Mouse (Mus musculus): ENCODE measurements around the gene Ndufv3. TPM values are rescaled to one million over a fixed set of nuclear protein-coding genes. Genes with fewer than 3 reads are reported as not detected.

Gene Ndufv3
- polyA plus RNA-seq, 1 experiment from 2014 or later: 534 TPM

GRCm38 (mm10) chr17:31556253-31556652, 36.3 kb downstream of the Ndufv3 start:
- Histone ChIP-seq H3K4me1 (replicated peaks; ENCODE audit: control insufficient read depth, insufficient read depth, low read length) (0 out of 2 replicates have a peak, but pooled peaks cover 5% of the 10 kb centered on the region), H3K36me3 (ENCODE audit: control insufficient read depth, insufficient read depth) (no peaks in the 10 kb centered on the region), H3K27me3 (replicated peaks; ENCODE audit: control insufficient read depth, insufficient read depth, low read length) (no peaks in the 10 kb centered on the region), H3K27ac (ENCODE audit: low read depth, low read length) (no peak overlapping the region), H3K9me3 (ENCODE audit: control insufficient read depth) (no peaks in the 10 kb centered on the region), H3K4me3 (ENCODE audit: low read depth, low read length) (no peak overlapping the region), H3K9ac (ENCODE audit: low read depth, low read length) (no peak overlapping the region), H3K4me2 (replicated peaks; ENCODE audit: low read depth) (no peak overlapping the region)
- no peak for ATAC-seq
- no peak for TF ChIP-seq CTCF (IDR thresholded peaks at IDR 0.05; ENCODE audit: low read depth)
- WGBS: 74% methylated on average over 4 of the region's 4 CpGs

DNA sequence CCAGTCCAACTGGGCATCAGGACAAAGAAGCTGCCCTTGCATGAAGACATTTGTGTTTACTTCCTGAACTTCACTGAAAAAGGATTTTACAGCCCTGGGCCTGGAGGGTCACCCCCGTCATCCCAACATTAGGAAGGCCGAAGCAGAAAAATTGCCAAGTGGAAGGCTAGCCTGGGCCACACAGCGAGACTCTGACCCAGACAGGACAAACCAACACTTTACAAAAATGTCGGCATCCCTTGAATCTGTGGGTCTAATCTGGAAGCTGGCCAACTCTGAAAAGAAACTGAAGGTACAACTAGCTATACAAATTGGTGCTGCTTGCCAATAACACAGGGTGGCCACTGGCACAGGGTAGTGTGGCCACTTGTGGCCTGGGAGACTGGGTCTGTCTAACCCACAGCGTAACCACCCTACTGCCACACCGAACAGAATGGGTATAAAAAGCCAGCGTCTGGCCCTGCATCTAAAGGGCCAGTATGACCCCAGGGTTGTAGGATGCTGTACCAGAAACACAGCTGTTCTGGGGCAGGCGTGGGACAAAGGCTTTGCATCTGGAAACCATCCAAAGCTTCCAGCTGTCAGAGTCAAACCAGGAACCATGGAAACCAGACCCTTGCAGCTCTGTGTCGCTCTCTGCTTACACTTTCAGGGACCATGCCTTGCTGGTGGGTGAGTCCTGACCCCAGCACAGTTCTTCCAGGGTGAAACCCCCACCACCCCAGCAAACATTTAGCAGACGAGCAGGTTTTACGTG, 37.4 kb downstream of the Ndufv3 start:
- ATAC-seq: no peak
- H3K36me3 ChIP-seq (ENCODE audit: control insufficient read depth, insufficient read depth): no peaks in the 10 kb centered on the region
- no peak overlapping the region for H3K9ac ChIP-seq (ENCODE audit: low read depth, low read length)
- 0 out of 2 replicates have a peak, but pooled peaks cover 5% of the 10 kb centered on the region for H3K4me1 ChIP-seq (replicated peaks; ENCODE audit: control insufficient read depth, insufficient read depth, low read length)
- 53% methylated on average over 11 of the region's 11 CpGs for WGBS
- TF ChIP-seq CTCF (IDR thresholded peaks at IDR 0.05; ENCODE audit: low read depth): no peak
- H3K9me3 ChIP-seq (ENCODE audit: control insufficient read depth): no peaks in the 10 kb centered on the region
- peak overlapping the region; percentile 13; the same call in 1 of the 2 replicates for H3K4me3 ChIP-seq (ENCODE audit: low read depth, low read length)
- H3K27ac ChIP-seq (ENCODE audit: low read depth, low read length): no peak overlapping the region
- peak overlapping the region; percentile 35 for H3K4me2 ChIP-seq (replicated peaks; ENCODE audit: low read depth)
- no peaks in the 10 kb centered on the region for H3K27me3 ChIP-seq (replicated peaks; ENCODE audit: control insufficient read depth, insufficient read depth, low read length)

DNA sequence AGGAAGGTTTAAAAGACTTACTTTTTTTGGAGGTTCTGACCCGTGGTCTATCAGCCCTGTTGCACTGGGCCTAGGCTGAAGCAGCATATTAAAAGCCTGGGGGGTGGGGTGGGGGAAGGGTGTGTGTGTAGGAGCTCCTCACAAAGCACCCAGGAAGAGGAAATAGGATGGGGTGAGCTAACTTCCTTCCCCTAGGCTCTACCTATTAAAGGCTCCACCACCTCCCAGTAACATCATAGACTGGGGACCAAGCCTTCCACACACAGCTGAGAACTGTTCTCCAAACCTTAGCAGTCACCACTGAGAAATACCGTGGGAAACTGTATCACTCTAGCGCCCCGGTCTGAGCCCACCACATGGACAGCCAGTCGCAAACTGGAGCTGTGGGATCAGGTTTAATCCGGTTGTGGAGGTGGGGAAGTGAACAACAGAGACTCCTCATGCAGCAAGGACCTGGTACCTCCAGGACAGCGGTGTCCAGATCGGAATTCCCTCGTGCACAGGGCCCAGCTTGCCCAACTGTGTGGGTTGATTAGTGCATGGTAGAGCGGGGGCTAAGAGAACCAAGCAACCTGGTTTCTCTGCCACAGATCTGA, 38.1 kb downstream of the Ndufv3 start:
- TF ChIP-seq CTCF (IDR thresholded peaks at IDR 0.05; ENCODE audit: low read depth): no peak
- Histone ChIP-seq H3K36me3 (ENCODE audit: control insufficient read depth, insufficient read depth) (no peaks in the 10 kb centered on the region), H3K4me2 (replicated peaks; ENCODE audit: low read depth) (peak overlapping the region; percentile 35), H3K9ac (ENCODE audit: low read depth, low read length) (no peak overlapping the region), H3K27me3 (replicated peaks; ENCODE audit: control insufficient read depth, insufficient read depth, low read length) (no peaks in the 10 kb centered on the region), H3K9me3 (ENCODE audit: control insufficient read depth) (no peaks in the 10 kb centered on the region), H3K4me1 (replicated peaks; ENCODE audit: control insufficient read depth, insufficient read depth, low read length) (0 out of 2 replicates have a peak, but pooled peaks cover 5% of the 10 kb centered on the region), H3K4me3 (ENCODE audit: low read depth, low read length) (peak overlapping the region; percentile 13; the same call in 1 of the 2 replicates), H3K27ac (ENCODE audit: low read depth, low read length) (no peak overlapping the region)
- no peak for ATAC-seq
- WGBS: 71% methylated on average over 10 of the region's 10 CpGs

GRCm38 (mm10) chr17:31559021-31559789, 39.3 kb downstream of the Ndufv3 start:
- Histone ChIP-seq H3K36me3 (ENCODE audit: control insufficient read depth, insufficient read depth) (no peaks in the 10 kb centered on the region), H3K27ac (ENCODE audit: low read depth, low read length) (no peak overlapping the region), H3K4me1 (replicated peaks; ENCODE audit: control insufficient read depth, insufficient read depth, low read length) (0 out of 2 replicates have a peak, but pooled peaks cover 9% of the 10 kb centered on the region), H3K4me3 (ENCODE audit: low read depth, low read length) (no peak overlapping the region), H3K9ac (ENCODE audit: low read depth, low read length) (no peak overlapping the region), H3K9me3 (ENCODE audit: control insufficient read depth) (no peaks in the 10 kb centered on the region), H3K4me2 (replicated peaks; ENCODE audit: low read depth) (no peak overlapping the region), H3K27me3 (replicated peaks; ENCODE audit: control insufficient read depth, insufficient read depth, low read length) (no peaks in the 10 kb centered on the region)
- TF ChIP-seq CTCF (IDR thresholded peaks at IDR 0.05; ENCODE audit: low read depth): no peak
- no peak for ATAC-seq
- WGBS: 91% methylated on average over 11 of the region's 11 CpGs

DNA sequence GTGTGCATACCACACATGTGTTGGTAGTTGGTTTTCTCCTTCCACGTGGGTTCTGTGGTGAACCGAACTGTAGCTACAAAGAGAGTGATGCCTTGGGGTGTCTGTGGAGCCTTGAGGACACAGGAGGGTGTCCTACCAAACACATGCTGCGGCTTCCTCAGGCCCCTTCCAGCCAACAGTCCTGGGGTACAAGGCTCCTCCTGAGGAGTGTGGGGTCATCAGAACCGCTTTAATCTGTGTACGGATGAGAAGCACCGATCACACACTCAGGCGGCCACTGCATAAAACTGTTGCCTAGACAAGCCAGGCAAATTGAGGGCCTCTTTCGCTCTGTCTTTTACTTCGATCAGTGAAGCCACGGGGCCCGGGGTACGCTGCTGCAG, 43.7 kb downstream of the Ndufv3 start:
- 19% methylated on average over 12 of the region's 12 CpGs for WGBS
- no peak for ATAC-seq

More for the DNA sequence above, 43.7 kb downstream of the Ndufv3 start:
- TF ChIP-seq CTCF (IDR thresholded peaks at IDR 0.05; ENCODE audit: low read depth): no peak
- Histone ChIP-seq H3K4me3 (ENCODE audit: low read depth, low read length) (peak overlapping the region; percentile 36), H3K9ac (ENCODE audit: low read depth, low read length) (peak overlapping the region; percentile 50), H3K36me3 (ENCODE audit: control insufficient read depth, insufficient read depth) (no peaks in the 10 kb centered on the region), H3K4me1 (replicated peaks; ENCODE audit: control insufficient read depth, insufficient read depth, low read length) (0 out of 2 replicates have a peak, but pooled peaks cover 13% of the 10 kb centered on the region), H3K9me3 (ENCODE audit: control insufficient read depth) (no peaks in the 10 kb centered on the region), H3K4me2 (replicated peaks; ENCODE audit: low read depth) (peak overlapping the region; percentile 60), H3K27me3 (replicated peaks; ENCODE audit: control insufficient read depth, insufficient read depth, low read length) (no peaks in the 10 kb centered on the region), H3K27ac (ENCODE audit: low read depth, low read length) (peak overlapping the region; percentile 75)

All from intestine, postnatal 0 days (tissue).